Comparison of ENCODE assay signal across 16 mouse cellular contexts in genomic region chr1:152018322-152018721, GRCm38 (mm10).
"Had no signal": no experiment of that assay in that cellular context is flagged by ENCODE, and none has a peak within 500 bp of the region (broad histone marks: within the 10 kb centered on the region; RNA-seq: fewer than 3 reads in every experiment).

No protein-coding gene starts in this region.

- ATAC-seq: midbrain, embryonic 15.5 days had no signal

- H3K36me3 ChIP-seq: kidney, embryonic 15.5 days; liver, embryonic 15.5 days; midbrain, embryonic 15.5 days; neural tube, embryonic 13.5 days; stomach, embryonic 15.5 days had no signal

- H3K4me3 ChIP-seq: kidney, embryonic 15.5 days; limb, embryonic 13.5 days; liver, embryonic 15.5 days; midbrain, embryonic 10.5 days; midbrain, embryonic 15.5 days; neural tube, embryonic 13.5 days; stomach, embryonic 15.5 days had no signal

- H3K27me3 ChIP-seq: kidney, embryonic 15.5 days; limb, embryonic 13.5 days; liver, embryonic 15.5 days; midbrain, embryonic 15.5 days; neural tube, embryonic 13.5 days; stomach, embryonic 15.5 days had no signal

- H3K4me1 ChIP-seq: midbrain, embryonic 10.5 days had no signal

- H3K4me2 ChIP-seq: kidney, embryonic 15.5 days; limb, embryonic 13.5 days; liver, embryonic 11.5 days; liver, embryonic 15.5 days; midbrain, embryonic 15.5 days; neural tube, embryonic 13.5 days; stomach, embryonic 15.5 days had no signal

- H3K9ac ChIP-seq: kidney, embryonic 15.5 days; limb, embryonic 13.5 days; liver, embryonic 15.5 days; midbrain, embryonic 15.5 days; neural tube, embryonic 13.5 days; stomach, embryonic 15.5 days had no signal

- H3K9me3 ChIP-seq: kidney, embryonic 15.5 days; limb, embryonic 13.5 days; liver, embryonic 15.5 days; midbrain, embryonic 10.5 days; midbrain, embryonic 15.5 days; neural tube, embryonic 13.5 days; stomach, embryonic 15.5 days had no signal

- DNase-seq: kidney, postnatal 14 days; layer of hippocampus, adult 9-11 months; left cerebral cortex, postnatal 4 days; lung, adult 2 months; lung, postnatal 10 days; lung, postnatal 4 days; right cerebral cortex, postnatal 14 days; thymus, postnatal 36 days had no signal

- H3K27ac ChIP-seq: kidney, embryonic 15.5 days; limb, embryonic 13.5 days; liver, embryonic 15.5 days; midbrain, embryonic 10.5 days; midbrain, embryonic 15.5 days; stomach, embryonic 15.5 days had no signal
